Mouse (Mus musculus): ENCODE data around the gene Vwc2.

DNA sequence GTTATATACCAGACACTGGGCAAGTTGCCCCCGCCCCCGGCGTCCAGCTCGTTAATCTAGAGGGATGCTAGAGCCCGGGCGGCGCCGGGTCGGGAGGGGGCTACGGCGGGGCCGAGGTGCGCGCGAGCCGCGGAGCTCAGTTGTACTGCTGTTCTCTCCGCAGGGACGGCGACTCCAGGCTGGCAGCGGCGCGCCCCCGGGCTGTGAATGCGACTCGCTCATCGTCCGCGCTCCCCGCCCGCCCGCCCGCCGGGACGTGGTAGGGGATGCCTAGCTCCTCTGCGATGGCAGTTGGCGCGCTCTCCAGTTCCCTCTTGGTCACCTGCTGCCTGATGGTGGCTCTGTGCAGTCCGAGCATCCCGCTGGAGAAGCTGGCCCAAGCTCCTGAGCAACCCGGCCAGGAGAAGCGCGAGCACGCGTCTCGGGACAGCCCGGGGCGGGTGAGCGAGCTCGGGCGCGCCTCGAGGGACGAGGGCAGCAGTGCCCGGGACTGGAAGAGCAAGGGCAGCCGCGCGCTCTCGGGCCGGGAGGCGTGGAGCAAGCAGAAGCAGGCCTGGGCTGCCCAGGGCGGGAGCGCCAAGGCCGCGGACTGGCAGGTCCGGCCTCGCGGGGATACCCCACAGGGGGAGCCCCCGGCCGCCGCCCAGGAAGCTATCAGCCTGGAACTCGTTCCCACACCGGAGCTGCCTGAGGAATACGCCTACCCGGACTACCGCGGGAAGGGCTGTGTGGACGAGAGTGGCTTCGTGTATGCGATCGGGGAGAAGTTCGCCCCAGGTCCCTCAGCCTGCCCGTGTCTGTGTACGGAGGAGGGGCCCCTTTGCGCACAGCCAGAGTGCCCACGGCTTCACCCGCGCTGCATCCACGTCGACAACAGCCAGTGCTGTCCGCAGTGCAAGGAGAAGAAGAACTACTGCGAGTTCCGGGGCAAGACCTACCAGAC lies 1.9 kb downstream of the Vwc2 start:
- TF ChIP-seq CTCF (IDR thresholded peaks at IDR 0.05; ENCODE audit: extremely low read depth, insufficient read length, insufficient replicate concordance, low read depth, low read length) (no peak), POLR2A (IDR thresholded peaks at IDR 0.05; ENCODE audit: low read depth, low read length) (no peak)
